Mouse (Mus musculus) MEL (cell line): Measurements from ENCODE around the gene Cxcr5.

Source experiments
- BHLHE40 ChIP-seq: IDR thresholded peaks from 2 replicates; pipeline ENCODE4 v1.6.1; 2012; ENCODE audit warnings: low read depth, mild to moderate bottlenecking, inconsistent platforms, low read length, improper control_type of control experiment, borderline replicate concordance
- CHD1 ChIP-seq: IDR thresholded peaks from 2 replicates; pipeline ENCODE4 v1.6.1; 2012; ENCODE audit warnings: low read depth, mild to moderate bottlenecking, inconsistent platforms, low read length, improper control_type of control experiment
- CTCF ChIP-seq, 3 experiments: IDR thresholded peaks in 2 of 3; conservative IDR thresholded peaks in 1 of 3; 2 replicates each; pipeline ENCODE4 v1.5.1; 2011 to 2012; ENCODE audit warnings: low read length in 3 of 3, low read depth in 2 of 3, mild to moderate bottlenecking in 2 of 3, improper control_type of control experiment in 1 of 3, inconsistent platforms in 1 of 3, mixed read lengths in 1 of 3, moderate library complexity in 1 of 3; ENCODE audit not compliant: control insufficient read depth in 1 of 3, insufficient read depth in 1 of 3, poor library complexity in 1 of 3, severe bottlenecking in 1 of 3
- EP300 ChIP-seq, 2 experiments: IDR thresholded peaks; 2 replicates each; pipeline ENCODE4 v1.6.1; 2011; ENCODE audit warnings: improper control_type of control experiment in 2 of 2, low read length in 2 of 2, low read depth in 1 of 2, mild to moderate bottlenecking in 1 of 2
- GATA1 ChIP-seq: IDR thresholded peaks from 2 replicates; pipeline ENCODE4 v1.6.1; 2011; ENCODE audit warnings: low read depth, low read length, improper control_type of control experiment
- JUND ChIP-seq: IDR thresholded peaks from 2 replicates; pipeline ENCODE4 v1.6.1; 2011; ENCODE audit warnings: low read depth, mild to moderate bottlenecking, improper control_type of control experiment, low read length
- MAX ChIP-seq: IDR thresholded peaks from 2 replicates; pipeline ENCODE4 v1.6.1; 2011; ENCODE audit warnings: low read length, improper control_type of control experiment
- MAZ ChIP-seq: IDR thresholded peaks from 2 replicates; pipeline ENCODE4 v1.6.1; 2012; ENCODE audit warnings: low read depth, mild to moderate bottlenecking, inconsistent platforms, low read length, improper control_type of control experiment
- NELFE ChIP-seq: IDR thresholded peaks from 2 replicates; pipeline ENCODE4 v1.6.1; 2011; ENCODE audit warnings: low read depth, low read length, improper control_type of control experiment
- POLR2A ChIP-seq, 2 experiments: IDR thresholded peaks; 2 replicates each; pipeline ENCODE4 v1.6.1; 2011 to 2012; ENCODE audit warnings: low read length in 2 of 2, mild to moderate bottlenecking in 2 of 2, control low read depth in 1 of 2, improper control_type of control experiment in 1 of 2, low read depth in 1 of 2, moderate library complexity in 1 of 2; ENCODE audit not compliant: control insufficient read depth in 1 of 2, insufficient read depth in 1 of 2, poor library complexity in 1 of 2
- TCF12 ChIP-seq: IDR thresholded peaks from 2 replicates; pipeline ENCODE4 v1.6.1; 2014; ENCODE audit warnings: low read depth, mild to moderate bottlenecking, inconsistent platforms, low read length, improper control_type of control experiment, moderate library complexity
- USF2 ChIP-seq, 2 experiments: IDR thresholded peaks; 2 replicates each; pipeline ENCODE4 v1.6.1; 2011 to 2012; ENCODE audit warnings: improper control_type of control experiment in 2 of 2, low read length in 2 of 2, borderline replicate concordance in 1 of 2, inconsistent platforms in 1 of 2, low read depth in 1 of 2, mild to moderate bottlenecking in 1 of 2; ENCODE audit not compliant: insufficient read depth in 1 of 2
- ZC3H11A ChIP-seq: IDR thresholded peaks from 2 replicates; pipeline ENCODE4 v1.6.1; 2012; ENCODE audit warnings: low read depth, mild to moderate bottlenecking, inconsistent platforms, low read length, improper control_type of control experiment

DNA sequence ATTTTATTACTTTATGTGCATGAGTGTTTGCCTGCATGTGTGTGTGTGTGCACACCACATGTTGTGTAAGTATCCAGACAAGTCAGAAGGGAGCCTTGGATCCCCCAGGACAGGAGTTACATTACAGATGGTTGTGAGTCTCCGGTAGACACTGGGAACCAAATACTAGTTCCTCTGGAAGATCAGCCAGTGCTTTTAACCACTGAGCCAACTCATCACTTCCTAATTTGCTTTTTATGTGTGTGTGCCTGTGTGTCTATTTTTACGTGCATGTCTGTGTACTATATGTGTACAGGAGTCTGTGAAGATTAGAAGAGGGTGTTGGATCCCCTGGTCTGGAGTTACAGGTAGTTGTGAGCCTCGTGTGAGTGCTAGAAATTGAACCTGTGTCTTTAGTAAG, 21.0 kb downstream of the Cxcr5 start:
- TF ChIP-seq POLR2A (IDR thresholded peaks at IDR 0.05; ENCODE audit: control insufficient read depth in 1 of 2, insufficient read depth in 1 of 2, low read depth in 1 of 2, low read length in 2 of 2, poor library complexity in 1 of 2) (no peak), CTCF (IDR thresholded peaks at IDR 0.05 in 2 of 3, conservative IDR thresholded peaks at IDR 0.05 in 1 of 3; ENCODE audit: control insufficient read depth in 1 of 3, insufficient read depth in 1 of 3, low read depth in 2 of 3, low read length in 3 of 3, poor library complexity in 1 of 3, severe bottlenecking in 1 of 3) (no peak), USF2 (IDR thresholded peaks at IDR 0.05; ENCODE audit: borderline replicate concordance in 1 of 2, insufficient read depth in 1 of 2, low read depth in 1 of 2, low read length in 2 of 2) (no peak), BHLHE40 (no peak), EP300 (IDR thresholded peaks at IDR 0.05; ENCODE audit: low read depth in 1 of 2, low read length in 2 of 2) (no peak), CHD1 (no peak), ZC3H11A (no peak), TCF12 (no peak), GATA1 (no peak), NELFE (no peak), MAX (no peak), MAZ (no peak), JUND (no peak)
